Mouse (Mus musculus) ES-E14 (cell line): ENCODE data around the gene Ldah. TPM values are rescaled to one million over a fixed set of nuclear protein-coding genes. Genes with fewer than 3 reads are reported as not detected.

Experiments used
- DNase-seq: peaks from one replicate; pipeline ENCODE4 v3.0.0-alpha.2; 2013; ENCODE audit warnings: low read depth, low spot score
- H3K27ac ChIP-seq: 2 replicates; pipeline ENCODE4 v1.5.1; 2012; ENCODE audit warnings: low read depth, mild to moderate bottlenecking, low read length, moderate library complexity, mixed read lengths; ENCODE audit not compliant: poor library complexity, insufficient read depth, severe bottlenecking
- H3K36me3 ChIP-seq: 2 replicates; pipeline ENCODE4 v1.6.1; 2012; ENCODE audit warnings: mild to moderate bottlenecking, low read length, moderate library complexity, mixed read lengths; ENCODE audit not compliant: control insufficient read depth, poor library complexity, insufficient read depth, severe bottlenecking
- H3K4me1 ChIP-seq, 2 experiments: fragments of 150-350 bp in 1 of 2; sonication (generic) in 1 of 2; 2 replicates each; pipeline ENCODE4 v1.6.1; 2012; ENCODE audit warnings: low read length in 2 of 2, mild to moderate bottlenecking in 1 of 2, mixed read lengths in 1 of 2; ENCODE audit not compliant: control insufficient read depth in 2 of 2, insufficient read depth in 2 of 2, poor library complexity in 1 of 2
- H3K4me3 ChIP-seq, 2 experiments: fragments of 150-350 bp in 1 of 2; sonication (generic) in 1 of 2; 2 replicates each; pipeline ENCODE4 v1.5.1; 2012; ENCODE audit warnings: low read length in 2 of 2, low read depth in 1 of 2, mild to moderate bottlenecking in 1 of 2, mixed read lengths in 1 of 2; ENCODE audit not compliant: insufficient read depth in 1 of 2, poor library complexity in 1 of 2, severe bottlenecking in 1 of 2
- H3K9ac ChIP-seq: 2 replicates; pipeline ENCODE4 v1.6.1; 2012; ENCODE audit warnings: low read depth, mild to moderate bottlenecking, low read length, mixed read lengths; ENCODE audit not compliant: poor library complexity, insufficient read depth, severe bottlenecking
- H3K9me3 ChIP-seq: fragments of 150-350 bp; sonication (generic); 2 replicates; pipeline ENCODE4 v1.6.1; 2012; ENCODE audit warnings: low read depth, mild to moderate bottlenecking, low read length; ENCODE audit not compliant: control insufficient read depth, insufficient read depth
- CHD2 ChIP-seq: IDR thresholded peaks from 2 replicates; pipeline ENCODE4 v1.6.1; 2014; ENCODE audit warnings: mild to moderate bottlenecking, low read depth, low read length, inconsistent platforms
- HCFC1 ChIP-seq: IDR thresholded peaks from 2 replicates; pipeline ENCODE4 v1.6.1; 2012; ENCODE audit warnings: low read length, inconsistent platforms, borderline replicate concordance; ENCODE audit not compliant: insufficient read depth
- MAFK ChIP-seq: IDR thresholded peaks from 2 replicates; pipeline ENCODE4 v1.6.1; 2014; ENCODE audit warnings: mild to moderate bottlenecking, low read depth, low read length, inconsistent platforms; ENCODE audit not compliant: insufficient read depth
- ZC3H11A ChIP-seq: IDR thresholded peaks from 2 replicates; pipeline ENCODE4 v1.6.1; 2012; ENCODE audit warnings: low read depth, mild to moderate bottlenecking, inconsistent platforms, low read length, borderline replicate concordance
- ZNF384 ChIP-seq: IDR thresholded peaks from 2 replicates; pipeline ENCODE4 v1.6.1; 2012; ENCODE audit warnings: low read depth, low read length, inconsistent platforms
- in situ Hi-C, 2 experiments: fragments of 600-800 bp; cut with MboI; formaldehyde crosslinking; loops; one replicate each; pipeline ENCODE4 v1.15.1; 2025; ENCODE audit warnings: low sequenced_read_pairs in 2 of 2, inconsistent platforms in 1 of 2; ENCODE audit not compliant: unreplicated experiment in 2 of 2
- total RNA-seq: library from RNA; depleted of rRNA; stranded (reverse); fragments of 300-350 nt; gene quantifications from 2 replicates; pipeline ENCODE4 v1.2.3, GENCODE M21; 2012

Ldah gene
- total RNA-seq, 1 experiment, result 27.4 TPM

DNA sequence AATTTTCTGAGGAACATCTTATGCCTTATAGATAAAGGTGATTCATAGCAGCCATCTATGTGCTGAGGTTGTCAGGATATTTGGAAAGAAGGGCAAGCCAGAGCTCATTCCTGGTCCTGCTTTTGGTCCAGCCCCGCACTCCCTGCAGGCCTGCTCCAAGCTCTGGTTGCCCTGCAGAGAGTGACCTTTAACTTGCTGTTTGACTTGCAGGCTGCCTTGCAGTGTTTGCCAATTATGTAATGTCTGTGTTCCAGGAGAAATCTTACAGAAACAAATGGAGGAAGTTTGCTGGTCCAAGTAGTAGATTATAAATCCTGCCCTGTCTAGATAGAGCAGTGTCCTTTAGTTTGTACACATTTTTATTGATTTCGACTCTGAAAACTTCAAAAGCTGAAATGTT is 63.5 kb downstream of the Ldah start:
- in situ Hi-C loops, result no loop called here
- DNase-seq, result no peak
- TF ChIP-seq ZNF384, result no peak
- no peak for TF ChIP-seq HCFC1
- TF ChIP-seq ZC3H11A, result no peak
- TF ChIP-seq CHD2, result no peak

GRCm38 (mm10) chr12:8273471-8274171 is 65.7 kb downstream of the Ldah start:
- in situ Hi-C loops, result no loop called here
- Histone ChIP-seq H3K9me3 (no peaks in the 10 kb centered on the region), H3K4me1 (no peaks in the 10 kb centered on the region), H3K9ac (no peak overlapping the region), H3K27ac (no peak overlapping the region), H3K4me3 (no peak overlapping the region), H3K36me3 (no peaks in the 10 kb centered on the region; the same call in 1 of the 2 replicates)
- TF ChIP-seq MAFK, result no peak
- TF ChIP-seq HCFC1, result no peak
- no peak for TF ChIP-seq ZC3H11A
- TF ChIP-seq ZNF384, result no peak
- TF ChIP-seq CHD2, result no peak
- no peak for DNase-seq

More for the DNA sequence above, 63.5 kb downstream of the Ldah start:
- Histone ChIP-seq H3K27ac (no peak overlapping the region), H3K9me3 (no peaks in the 10 kb centered on the region), H3K36me3 (no peaks in the 10 kb centered on the region; the same call in 1 of the 2 replicates), H3K9ac (no peak overlapping the region), H3K4me3 (no peak overlapping the region), H3K4me1 (no peaks in the 10 kb centered on the region)

- Histone ChIP-seq H3K9ac (no peak overlapping the region), H3K9me3 (no peaks in the 10 kb centered on the region), H3K4me1 (no peaks in the 10 kb centered on the region), H3K36me3 (peaks cover 2% of the 10 kb centered on the region; the same call in 1 of the 2 replicates), H3K4me3 (no peak overlapping the region), H3K27ac (no peak overlapping the region)
- DNase-seq, result no peak
- TF ChIP-seq MAFK, result no peak
- no peak for TF ChIP-seq HCFC1
- no peak for TF ChIP-seq ZC3H11A
- TF ChIP-seq ZNF384, result no peak
- TF ChIP-seq CHD2, result no peak
- in situ Hi-C loops, result loop anchor here (25.0 kb wide), 2 partner anchors 213 to 1312 kb away; no protein-coding TSS in a partner anchor
Observed at GRCm38 (mm10) chr12:8275424-8275823, 67.5 kb downstream of the Ldah start.

DNA sequence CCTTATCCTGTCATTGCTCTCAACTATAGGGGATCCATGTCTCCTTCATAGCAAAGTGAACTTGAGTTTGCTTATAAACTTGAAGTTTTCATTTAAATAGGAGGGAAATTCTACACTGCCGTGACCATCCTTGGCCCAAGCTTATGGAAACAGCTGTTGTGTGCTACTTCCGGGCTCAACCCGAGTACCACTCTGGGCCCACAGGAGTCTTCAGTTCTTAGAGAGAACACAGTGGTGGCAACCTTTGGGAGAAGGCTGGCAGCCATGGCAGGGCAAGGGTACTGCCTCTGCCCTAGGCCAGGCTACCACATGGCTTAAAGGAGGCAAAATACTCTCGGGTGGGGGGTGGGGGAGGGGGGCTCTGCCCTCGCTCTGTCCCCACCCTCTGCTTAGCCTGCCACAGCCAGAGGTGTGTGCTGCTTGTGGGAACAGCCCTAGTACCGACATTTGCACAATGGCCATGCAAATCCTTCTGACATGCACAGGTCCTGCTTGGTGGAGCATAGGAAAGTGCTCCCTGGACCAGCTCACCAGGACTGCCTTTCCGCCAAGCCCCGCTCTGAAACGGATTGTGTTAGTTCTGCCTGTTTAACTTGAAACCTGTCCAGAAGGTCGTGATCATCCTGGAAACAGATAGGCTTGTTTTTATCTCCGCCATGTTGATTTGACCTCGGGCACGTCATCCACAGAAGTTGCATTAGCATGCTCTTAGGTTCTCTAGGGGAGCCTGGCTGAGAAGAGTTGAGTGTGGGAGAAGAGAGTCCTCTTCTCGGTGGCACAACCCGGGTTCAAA is 73.5 kb downstream of the Ldah start:
- no peak for DNase-seq
- H3K4me3 ChIP-seq, result no peak overlapping the region
- H3K9me3 ChIP-seq, result no peaks in the 10 kb centered on the region
- in situ Hi-C loops, result loop anchor here (25.0 kb wide), 2 partner anchors 219 to 1306 kb away; no protein-coding TSS in a partner anchor
- no peak overlapping the region for H3K27ac ChIP-seq
- peaks cover 0 to 5% of the 10 kb centered on the region in 2 experiments; a peak in 2 of 4 replicates for H3K4me1 ChIP-seq
- H3K9ac ChIP-seq, result peak overlapping the region; percentile 31; the same call in 1 of the 2 replicates
- H3K36me3 ChIP-seq, result peaks cover 5% of the 10 kb centered on the region; the same call in 1 of the 2 replicates
- TF ChIP-seq CHD2, result no peak
